Mouse (Mus musculus): ENCODE measurements at regions not wholly inside any gene's neighbourhood (a gene's known extent, or its start where the extent isn't known, plus 50 kb on each side); places are given as distances from the start of the nearest gene placed in this dataset.

DNA sequence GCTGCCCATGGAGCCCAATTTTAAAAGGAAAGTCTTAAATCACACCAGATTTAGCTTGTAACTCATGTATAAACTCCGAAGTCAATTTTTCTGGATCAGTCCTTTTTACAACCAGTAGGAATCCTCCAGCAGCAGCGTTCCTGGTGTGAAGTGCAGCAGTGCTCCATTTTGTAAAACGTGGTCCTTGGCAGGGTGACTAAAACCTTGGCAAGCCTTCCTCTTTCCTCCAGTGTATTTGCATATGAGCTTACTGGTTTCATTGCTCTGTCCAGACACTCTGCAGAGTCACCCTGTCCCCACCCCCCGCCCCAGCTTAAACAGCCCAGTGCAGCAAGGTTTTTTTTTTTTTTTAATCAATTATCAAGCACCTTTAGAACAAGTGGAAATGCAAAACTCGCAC is 180.9 kb upstream of the Tmco5 start:
- H3K27me3 ChIP-seq (ENCODE audit: control insufficient read depth, insufficient read depth, low read length) = no peaks in the 10 kb centered on the region
- DNase-seq (ENCODE audit: low spot score) = no peak
- no peaks in the 10 kb centered on the region for H3K36me3 ChIP-seq (ENCODE audit: control insufficient read depth, insufficient read depth, low read length)
- no peaks in the 10 kb centered on the region for H3K4me1 ChIP-seq (ENCODE audit: control insufficient read depth, insufficient read depth, low read length)
- H3K9ac ChIP-seq (ENCODE audit: low read length) = no peak overlapping the region
- H3K9me3 ChIP-seq (ENCODE audit: control insufficient read depth, low read length) = no peaks in the 10 kb centered on the region
- no peak for ATAC-seq (ENCODE audit: insufficient number of reproducible peaks, low FRiP score, low TSS enrichment, low read depth)
- WGBS = 64% methylated on average over 5 of the region's 5 CpGs
- H3K27ac ChIP-seq (replicated peaks; ENCODE audit: low read depth, low read length) = no peak overlapping the region
- no peak overlapping the region for H3K4me3 ChIP-seq (ENCODE audit: low read depth, low read length)
- H3K4me2 ChIP-seq (ENCODE audit: low read depth, severe bottlenecking) = no peak overlapping the region

DNA sequence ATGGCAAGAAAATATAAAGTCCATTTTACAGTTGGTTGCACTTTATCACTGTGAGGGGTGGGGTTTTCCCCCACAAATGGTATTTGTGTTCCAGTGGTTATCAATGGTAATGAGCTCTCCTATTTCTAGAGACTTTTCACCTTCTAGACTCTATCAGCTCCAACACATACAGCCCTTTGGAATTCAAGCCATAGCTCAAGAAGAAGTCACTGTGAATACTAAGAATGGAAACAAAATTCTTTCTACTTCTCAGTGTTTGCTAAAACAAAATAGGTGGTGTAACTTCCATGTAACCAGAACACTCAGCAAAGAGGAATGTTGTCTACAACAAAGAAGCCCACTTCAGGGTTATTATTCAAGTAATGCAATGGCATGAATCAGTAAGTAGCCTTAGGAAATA is 173.8 kb upstream of the Tmco5 start:
- no peak for ATAC-seq (ENCODE audit: insufficient number of reproducible peaks, low FRiP score, low TSS enrichment, low read depth)

GRCm38 (mm10) chr2:116709608-116710007 is 168.9 kb upstream of the Tmco5 start:
- no peaks in the 10 kb centered on the region for H3K9me3 ChIP-seq (ENCODE audit: control insufficient read depth, low read length)
- H3K4me1 ChIP-seq (ENCODE audit: control insufficient read depth, insufficient read depth, low read length) = no peaks in the 10 kb centered on the region
- H3K4me2 ChIP-seq (ENCODE audit: low read depth, severe bottlenecking) = no peak overlapping the region
- no peak overlapping the region for H3K9ac ChIP-seq (ENCODE audit: low read length)
- no peak overlapping the region for H3K27ac ChIP-seq (replicated peaks; ENCODE audit: low read depth, low read length)
- ATAC-seq (ENCODE audit: insufficient number of reproducible peaks, low FRiP score, low TSS enrichment, low read depth) = no peak
- DNase-seq (ENCODE audit: low spot score) = no peak
- H3K4me3 ChIP-seq (ENCODE audit: low read depth, low read length) = no peak overlapping the region
- H3K36me3 ChIP-seq (ENCODE audit: control insufficient read depth, insufficient read depth, low read length) = no peaks in the 10 kb centered on the region
- H3K27me3 ChIP-seq (ENCODE audit: control insufficient read depth, insufficient read depth, low read length) = no peaks in the 10 kb centered on the region
- WGBS = 74% methylated on average over 4 of the region's 4 CpGs

More for the DNA sequence above, 173.8 kb upstream of the Tmco5 start:
- H3K4me1 ChIP-seq (ENCODE audit: control insufficient read depth, insufficient read depth, low read length) = no peaks in the 10 kb centered on the region
- no peak overlapping the region for H3K4me3 ChIP-seq (ENCODE audit: low read depth, low read length)
- H3K27me3 ChIP-seq (ENCODE audit: control insufficient read depth, insufficient read depth, low read length) = no peaks in the 10 kb centered on the region
- H3K9ac ChIP-seq (ENCODE audit: low read length) = no peak overlapping the region
- DNase-seq (ENCODE audit: low spot score) = no peak
- H3K36me3 ChIP-seq (ENCODE audit: control insufficient read depth, insufficient read depth, low read length) = no peaks in the 10 kb centered on the region
- H3K9me3 ChIP-seq (ENCODE audit: control insufficient read depth, low read length) = no peaks in the 10 kb centered on the region
- H3K4me2 ChIP-seq (ENCODE audit: low read depth, severe bottlenecking) = no peak overlapping the region
- no peak overlapping the region for H3K27ac ChIP-seq (replicated peaks; ENCODE audit: low read depth, low read length)

- Histone ChIP-seq H3K27me3 (ENCODE audit: control insufficient read depth, insufficient read depth, low read length) (no peaks in the 10 kb centered on the region), H3K4me3 (ENCODE audit: low read depth, low read length) (no peak overlapping the region), H3K9me3 (ENCODE audit: control insufficient read depth, low read length) (no peaks in the 10 kb centered on the region), H3K9ac (ENCODE audit: low read length) (no peak overlapping the region), H3K4me1 (ENCODE audit: control insufficient read depth, insufficient read depth, low read length) (no peaks in the 10 kb centered on the region), H3K27ac (replicated peaks; ENCODE audit: low read depth, low read length) (no peak overlapping the region), H3K36me3 (ENCODE audit: control insufficient read depth, insufficient read depth, low read length) (no peaks in the 10 kb centered on the region), H3K4me2 (ENCODE audit: low read depth, severe bottlenecking) (no peak overlapping the region)
- ATAC-seq (ENCODE audit: insufficient number of reproducible peaks, low FRiP score, low TSS enrichment, low read depth) (no peak), DNase-seq (ENCODE audit: low spot score) (no peak)
- 87% methylated on average over 9 of the region's 9 CpGs for WGBS
Measured at GRCm38 (mm10) chr2:116716529-116717201, 161.8 kb upstream of the Tmco5 start.

- no peak overlapping the region for H3K27ac ChIP-seq (replicated peaks; ENCODE audit: low read depth, low read length)
- WGBS = 94% methylated on average over 5 of the region's 5 CpGs
- no peaks in the 10 kb centered on the region for H3K36me3 ChIP-seq (ENCODE audit: control insufficient read depth, insufficient read depth, low read length)
- H3K9me3 ChIP-seq (ENCODE audit: control insufficient read depth, low read length) = no peaks in the 10 kb centered on the region
- no peak for ATAC-seq (ENCODE audit: insufficient number of reproducible peaks, low FRiP score, low TSS enrichment, low read depth)
- H3K27me3 ChIP-seq (ENCODE audit: control insufficient read depth, insufficient read depth, low read length) = no peaks in the 10 kb centered on the region
- H3K4me2 ChIP-seq (ENCODE audit: low read depth, severe bottlenecking) = no peak overlapping the region
- H3K9ac ChIP-seq (ENCODE audit: low read length) = no peak overlapping the region
- no peak for DNase-seq (ENCODE audit: low spot score)
- no peak overlapping the region for H3K4me3 ChIP-seq (ENCODE audit: low read depth, low read length)
- no peaks in the 10 kb centered on the region for H3K4me1 ChIP-seq (ENCODE audit: control insufficient read depth, insufficient read depth, low read length)
Measured at GRCm38 (mm10) chr2:116718637-116719036, 159.9 kb upstream of the Tmco5 start.

- no peak overlapping the region for H3K4me2 ChIP-seq (ENCODE audit: low read depth, severe bottlenecking)
- H3K36me3 ChIP-seq (ENCODE audit: control insufficient read depth, insufficient read depth, low read length) = no peaks in the 10 kb centered on the region
- no peaks in the 10 kb centered on the region for H3K4me1 ChIP-seq (ENCODE audit: control insufficient read depth, insufficient read depth, low read length)
- H3K27ac ChIP-seq (replicated peaks; ENCODE audit: low read depth, low read length) = no peak overlapping the region
- H3K27me3 ChIP-seq (ENCODE audit: control insufficient read depth, insufficient read depth, low read length) = no peaks in the 10 kb centered on the region
- no peak overlapping the region for H3K4me3 ChIP-seq (ENCODE audit: low read depth, low read length)
- H3K9ac ChIP-seq (ENCODE audit: low read length) = no peak overlapping the region
- DNase-seq (ENCODE audit: low spot score) (no peak), ATAC-seq (ENCODE audit: insufficient number of reproducible peaks, low FRiP score, low TSS enrichment, low read depth) (no peak)
- no peaks in the 10 kb centered on the region for H3K9me3 ChIP-seq (ENCODE audit: control insufficient read depth, low read length)
- 73% methylated on average over 1 of the region's 1 CpGs for WGBS
Measured at GRCm38 (mm10) chr2:116727591-116727990, 150.9 kb upstream of the Tmco5 start.

DNA sequence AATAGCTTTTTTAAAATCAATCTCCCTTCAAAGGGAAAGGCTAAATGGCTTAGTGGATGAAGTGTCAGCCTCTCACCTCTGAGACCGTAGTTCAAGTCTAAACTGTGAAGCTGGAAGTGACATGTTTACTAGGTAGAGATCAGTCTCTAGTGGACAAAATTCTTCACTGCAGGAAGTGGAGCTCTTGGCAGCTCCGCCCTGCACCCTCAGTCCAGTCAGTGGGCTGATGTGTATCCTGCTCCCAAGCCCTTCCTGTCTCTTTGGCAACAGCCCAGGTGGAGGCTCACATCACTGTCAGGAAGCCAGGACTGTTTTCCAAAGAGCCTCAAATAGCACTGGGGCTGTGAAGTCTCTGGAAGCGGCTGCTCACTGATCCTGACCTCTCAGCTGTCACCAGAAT is 142.8 kb upstream of the Tmco5 start:
- Histone ChIP-seq H3K27ac (replicated peaks; ENCODE audit: low read depth, low read length) (no peak overlapping the region), H3K27me3 (ENCODE audit: control insufficient read depth, insufficient read depth, low read length) (no peaks in the 10 kb centered on the region), H3K9ac (ENCODE audit: low read length) (no peak overlapping the region), H3K9me3 (ENCODE audit: control insufficient read depth, low read length) (no peaks in the 10 kb centered on the region), H3K36me3 (ENCODE audit: control insufficient read depth, insufficient read depth, low read length) (no peaks in the 10 kb centered on the region), H3K4me1 (ENCODE audit: control insufficient read depth, insufficient read depth, low read length) (no peaks in the 10 kb centered on the region), H3K4me2 (ENCODE audit: low read depth, severe bottlenecking) (no peak overlapping the region), H3K4me3 (ENCODE audit: low read depth, low read length) (no peak overlapping the region)
- 0 out of 2 replicates have a peak, but pooled peaks have one; percentile 26 for ATAC-seq (ENCODE audit: insufficient number of reproducible peaks, low FRiP score, low TSS enrichment, low read depth)
- WGBS = 31% methylated on average over 3 of the region's 3 CpGs
- DNase-seq (ENCODE audit: low spot score) = no peak

DNA sequence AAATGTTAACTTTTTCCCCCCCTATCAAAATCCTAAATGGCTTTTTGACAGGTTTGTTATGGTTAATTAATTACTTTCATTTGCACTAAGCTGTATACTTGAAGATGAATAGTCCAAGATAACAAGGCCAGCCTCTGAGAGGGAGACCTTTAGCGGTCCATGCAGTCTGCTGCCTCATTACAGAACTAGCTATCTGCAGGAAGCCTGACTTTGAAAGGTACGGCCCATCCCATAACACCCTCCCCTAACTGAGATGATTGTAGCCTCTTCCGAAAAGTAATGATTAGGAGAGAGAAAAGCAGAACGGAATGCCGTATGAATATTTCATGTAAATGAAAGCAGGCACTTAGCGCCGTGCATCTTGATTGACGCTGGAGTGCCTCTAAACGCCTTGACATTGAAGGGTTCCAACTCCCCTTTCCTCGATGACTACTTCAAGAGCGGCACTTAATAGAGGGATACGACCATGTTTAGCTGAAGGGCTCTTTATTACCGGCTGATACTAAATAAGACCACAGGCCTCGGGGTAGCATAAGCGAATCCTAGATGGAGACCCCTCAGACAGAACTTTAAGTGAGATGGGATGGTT is 109.9 kb upstream of the Tmco5 start:
- WGBS = 67% methylated on average over 15 of the region's 15 CpGs
- no peaks in the 10 kb centered on the region for H3K36me3 ChIP-seq (ENCODE audit: control insufficient read depth, insufficient read depth, low read length)

DNA sequence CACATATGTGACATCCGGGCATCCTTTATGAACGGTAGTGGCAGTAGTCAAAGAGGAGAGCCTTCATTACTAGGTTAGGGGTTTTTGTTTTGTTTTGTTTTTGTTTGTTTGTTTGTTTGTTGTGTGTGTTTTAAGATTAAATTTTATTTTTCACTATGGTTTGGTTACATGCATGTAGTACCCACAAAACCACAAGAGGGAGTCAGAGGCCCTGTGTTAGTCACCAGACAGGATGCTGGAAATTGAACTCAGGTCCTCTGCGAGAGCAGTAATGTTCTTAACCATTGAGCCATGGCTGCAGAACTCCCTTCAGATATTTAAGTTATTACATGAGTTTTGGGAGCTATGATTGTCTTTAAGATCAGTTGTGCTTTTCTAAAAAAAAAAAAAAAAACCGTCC is 109.3 kb upstream of the Tmco5 start:
- H3K27me3 ChIP-seq (ENCODE audit: control insufficient read depth, insufficient read depth, low read length) = no peaks in the 10 kb centered on the region
- H3K4me3 ChIP-seq (ENCODE audit: low read depth, low read length) = no peak overlapping the region
- H3K9ac ChIP-seq (ENCODE audit: low read length) = no peak overlapping the region
- no peaks in the 10 kb centered on the region for H3K36me3 ChIP-seq (ENCODE audit: control insufficient read depth, insufficient read depth, low read length)
- H3K4me2 ChIP-seq (ENCODE audit: low read depth, severe bottlenecking) = no peak overlapping the region
- H3K9me3 ChIP-seq (ENCODE audit: control insufficient read depth, low read length) = no peaks in the 10 kb centered on the region
- no peak overlapping the region for H3K27ac ChIP-seq (replicated peaks; ENCODE audit: low read depth, low read length)
- DNase-seq (ENCODE audit: low spot score) (no peak), ATAC-seq (ENCODE audit: insufficient number of reproducible peaks, low FRiP score, low TSS enrichment, low read depth) (no peak)
- 88% methylated on average over 4 of the region's 4 CpGs for WGBS
- no peaks in the 10 kb centered on the region for H3K4me1 ChIP-seq (ENCODE audit: control insufficient read depth, insufficient read depth, low read length)

More for the DNA sequence above, 109.9 kb upstream of the Tmco5 start:
- H3K9me3 ChIP-seq (ENCODE audit: control insufficient read depth, low read length) = no peaks in the 10 kb centered on the region
- H3K4me3 ChIP-seq (ENCODE audit: low read depth, low read length) = no peak overlapping the region
- H3K9ac ChIP-seq (ENCODE audit: low read length) = no peak overlapping the region
- H3K27me3 ChIP-seq (ENCODE audit: control insufficient read depth, insufficient read depth, low read length) = no peaks in the 10 kb centered on the region
- no peak for ATAC-seq (ENCODE audit: insufficient number of reproducible peaks, low FRiP score, low TSS enrichment, low read depth)
- no peak for DNase-seq (ENCODE audit: low spot score)
- no peaks in the 10 kb centered on the region for H3K4me1 ChIP-seq (ENCODE audit: control insufficient read depth, insufficient read depth, low read length)
- H3K4me2 ChIP-seq (ENCODE audit: low read depth, severe bottlenecking) = no peak overlapping the region
- H3K27ac ChIP-seq (replicated peaks; ENCODE audit: low read depth, low read length) = no peak overlapping the region
